Mouse (Mus musculus): Measurements from ENCODE around the gene Cldn11. TPM values are rescaled to one million over a fixed set of nuclear protein-coding genes. Genes with fewer than 3 reads are reported as not detected.
A peak's percentile ranks its signal among the peaks of the same experiment; 100 is the strongest.
"Not testable (repeated sequence)": the region's sequence is repeated elsewhere in the genome, so short reads cannot be mapped to it uniquely, and the experiment has no call there.

Gene Cldn11
- polyA plus RNA-seq, 1 experiment, result 0.80 TPM

DNA sequence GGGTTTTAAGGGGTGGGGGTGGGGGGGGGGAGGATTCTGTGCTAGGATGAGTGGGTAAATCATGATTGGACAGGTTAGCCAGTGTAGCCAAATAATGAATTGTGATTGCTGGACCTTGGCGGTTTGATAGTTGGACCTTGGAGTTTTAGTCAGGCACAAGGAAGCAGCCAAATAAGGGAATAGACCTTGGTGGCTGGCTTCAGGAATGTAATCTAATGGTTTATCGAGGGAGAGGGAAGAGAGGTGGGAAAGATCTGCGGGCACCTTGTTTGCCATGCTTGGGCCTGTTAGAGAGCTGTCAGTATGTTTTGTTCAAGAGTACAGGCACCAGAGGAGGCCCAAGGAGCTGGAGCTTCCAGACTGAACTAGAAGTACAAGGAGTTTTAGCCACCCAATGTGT, 22.9 kb upstream of the Cldn11 start:
- WGBS, result 87% methylated on average over 3 of the region's 3 CpGs

GRCm38 (mm10) chr3:31129766-31130165, 20.0 kb upstream of the Cldn11 start:
- TF ChIP-seq CTCF (IDR thresholded peaks at IDR 0.05; ENCODE audit: control insufficient read depth, insufficient read depth, low read length), result no peak
- no peak for TF ChIP-seq POLR2A (IDR thresholded peaks at IDR 0.05; ENCODE audit: borderline replicate concordance, control insufficient read depth, low read depth, low read length)
- Histone ChIP-seq H3K27ac (ENCODE audit: control insufficient read depth, insufficient read depth, low read depth, low read length, poor library complexity) (no peak overlapping the region), H3K4me3 (replicated peaks; ENCODE audit: control insufficient read depth, low read depth, low read length) (no peak overlapping the region), H3K4me1 (ENCODE audit: control insufficient read depth, insufficient read depth, low read length) (no peaks in the 10 kb centered on the region; the same call in 1 of the 2 replicates)
- WGBS, result 54% methylated on average over 4 of the region's 4 CpGs

More for the DNA sequence above, 22.9 kb upstream of the Cldn11 start:
- Histone ChIP-seq H3K27ac (ENCODE audit: control insufficient read depth, insufficient read depth, low read depth, low read length, poor library complexity) (no peak overlapping the region), H3K4me1 (ENCODE audit: control insufficient read depth, insufficient read depth, low read length) (no peaks in the 10 kb centered on the region), H3K4me3 (replicated peaks; ENCODE audit: control insufficient read depth, low read depth, low read length) (no peak overlapping the region)
- no peak for TF ChIP-seq CTCF (IDR thresholded peaks at IDR 0.05; ENCODE audit: control insufficient read depth, insufficient read depth, low read length)
- TF ChIP-seq POLR2A (IDR thresholded peaks at IDR 0.05; ENCODE audit: borderline replicate concordance, control insufficient read depth, low read depth, low read length), result no peak

DNA sequence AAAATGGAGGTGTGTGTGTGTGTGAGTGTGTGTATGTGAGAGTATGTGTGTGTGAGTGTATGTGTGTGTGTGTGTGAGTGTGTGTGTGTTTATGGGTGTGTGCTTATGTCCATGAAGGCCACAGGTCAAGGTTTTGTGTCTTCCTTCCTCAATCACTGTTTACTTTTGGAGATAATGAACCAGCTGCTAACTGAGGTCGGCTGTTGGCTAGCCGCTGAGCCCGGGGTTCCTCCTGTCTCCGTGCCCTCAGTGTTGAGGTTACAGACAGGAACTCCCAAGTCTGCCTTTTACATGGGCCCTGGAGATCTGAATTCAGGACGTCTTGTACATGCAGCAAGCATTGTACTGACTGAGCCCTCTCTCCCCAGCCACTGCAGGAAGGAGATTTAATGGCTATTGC, 16.1 kb upstream of the Cldn11 start:
- TF ChIP-seq CTCF (IDR thresholded peaks at IDR 0.05; ENCODE audit: control insufficient read depth, insufficient read depth, low read length) (no peak), POLR2A (IDR thresholded peaks at IDR 0.05; ENCODE audit: borderline replicate concordance, control insufficient read depth, low read depth, low read length) (no peak)
- Histone ChIP-seq H3K4me3 (replicated peaks; ENCODE audit: control insufficient read depth, low read depth, low read length) (no peak overlapping the region), H3K27ac (ENCODE audit: control insufficient read depth, insufficient read depth, low read depth, low read length, poor library complexity) (no peak overlapping the region), H3K4me1 (ENCODE audit: control insufficient read depth, insufficient read depth, low read length) (no peaks in the 10 kb centered on the region; the same call in 1 of the 2 replicates)
- WGBS, result 3% methylated on average over 5 of the region's 5 CpGs

DNA sequence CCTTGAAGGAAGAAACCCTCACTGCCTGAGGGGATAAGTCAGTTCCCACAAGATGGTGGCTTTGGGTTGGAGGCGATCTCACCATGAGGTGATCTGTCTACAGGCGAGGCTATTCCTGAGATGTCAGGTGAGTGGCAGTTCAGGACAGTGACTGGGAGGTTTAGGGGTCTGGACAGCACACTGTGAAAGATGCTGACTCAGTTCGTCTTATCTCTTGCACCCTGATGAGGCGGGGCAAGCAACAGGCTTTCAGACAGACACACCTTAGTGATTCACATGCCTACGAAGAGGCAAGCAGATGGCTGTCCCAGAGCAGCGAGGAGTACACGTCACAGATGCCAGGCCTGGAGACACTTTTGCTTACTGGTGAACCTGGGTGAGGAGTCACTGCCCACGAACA, 15.5 kb upstream of the Cldn11 start:
- no peak overlapping the region for H3K4me3 ChIP-seq (replicated peaks; ENCODE audit: control insufficient read depth, low read depth, low read length)
- 66% methylated on average over 8 of the region's 8 CpGs for WGBS

GRCm38 (mm10) chr3:31134696-31135095, 15.0 kb upstream of the Cldn11 start:
- WGBS, result 43% methylated on average over 7 of the region's 7 CpGs

More for the DNA sequence above, 15.5 kb upstream of the Cldn11 start:
- no peaks in the 10 kb centered on the region; the same call in 1 of the 2 replicates for H3K4me1 ChIP-seq (ENCODE audit: control insufficient read depth, insufficient read depth, low read length)
- H3K27ac ChIP-seq (ENCODE audit: control insufficient read depth, insufficient read depth, low read depth, low read length, poor library complexity), result no peak overlapping the region
- TF ChIP-seq CTCF (IDR thresholded peaks at IDR 0.05; ENCODE audit: control insufficient read depth, insufficient read depth, low read length), result no peak
- no peak for TF ChIP-seq POLR2A (IDR thresholded peaks at IDR 0.05; ENCODE audit: borderline replicate concordance, control insufficient read depth, low read depth, low read length)

DNA sequence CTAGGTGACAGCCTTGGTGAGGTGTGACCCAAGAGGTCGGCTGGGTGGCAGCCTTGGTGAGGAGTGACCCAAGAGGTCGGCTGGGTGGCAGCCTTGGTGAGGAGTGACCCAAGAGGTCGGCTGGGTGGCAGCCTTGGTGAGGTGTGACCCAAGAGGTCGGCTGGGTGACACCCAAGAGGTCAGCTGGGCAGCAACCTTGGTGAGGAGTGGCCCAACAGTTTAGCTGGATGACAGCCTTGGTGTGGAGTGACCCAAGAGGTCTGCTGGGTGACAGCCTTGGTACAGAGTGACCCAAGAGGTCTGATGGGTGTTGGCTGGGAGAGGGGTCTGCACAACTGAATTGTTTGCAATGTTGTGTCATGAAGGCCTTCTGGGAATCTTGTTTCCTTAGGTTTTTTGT, 13.1 kb upstream of the Cldn11 start:
- H3K4me3 ChIP-seq (replicated peaks; ENCODE audit: control insufficient read depth, low read depth, low read length); H3K4me1 ChIP-seq (ENCODE audit: control insufficient read depth, insufficient read depth, low read length); H3K27ac ChIP-seq (ENCODE audit: control insufficient read depth, insufficient read depth, low read depth, low read length, poor library complexity): not testable (repeated sequence)
- 64% methylated on average over 4 of the region's 4 CpGs for WGBS

More at GRCm38 (mm10) chr3:31134696-31135095, 15.0 kb upstream of the Cldn11 start:
- H3K4me3 ChIP-seq (replicated peaks; ENCODE audit: control insufficient read depth, low read depth, low read length), result no peak overlapping the region
- H3K4me1 ChIP-seq (ENCODE audit: control insufficient read depth, insufficient read depth, low read length), result no peaks in the 10 kb centered on the region; the same call in 1 of the 2 replicates
- H3K27ac ChIP-seq (ENCODE audit: control insufficient read depth, insufficient read depth, low read depth, low read length, poor library complexity), result no peak overlapping the region
- TF ChIP-seq POLR2A (IDR thresholded peaks at IDR 0.05; ENCODE audit: borderline replicate concordance, control insufficient read depth, low read depth, low read length) (no peak), CTCF (IDR thresholded peaks at IDR 0.05; ENCODE audit: control insufficient read depth, insufficient read depth, low read length) (no peak)

DNA sequence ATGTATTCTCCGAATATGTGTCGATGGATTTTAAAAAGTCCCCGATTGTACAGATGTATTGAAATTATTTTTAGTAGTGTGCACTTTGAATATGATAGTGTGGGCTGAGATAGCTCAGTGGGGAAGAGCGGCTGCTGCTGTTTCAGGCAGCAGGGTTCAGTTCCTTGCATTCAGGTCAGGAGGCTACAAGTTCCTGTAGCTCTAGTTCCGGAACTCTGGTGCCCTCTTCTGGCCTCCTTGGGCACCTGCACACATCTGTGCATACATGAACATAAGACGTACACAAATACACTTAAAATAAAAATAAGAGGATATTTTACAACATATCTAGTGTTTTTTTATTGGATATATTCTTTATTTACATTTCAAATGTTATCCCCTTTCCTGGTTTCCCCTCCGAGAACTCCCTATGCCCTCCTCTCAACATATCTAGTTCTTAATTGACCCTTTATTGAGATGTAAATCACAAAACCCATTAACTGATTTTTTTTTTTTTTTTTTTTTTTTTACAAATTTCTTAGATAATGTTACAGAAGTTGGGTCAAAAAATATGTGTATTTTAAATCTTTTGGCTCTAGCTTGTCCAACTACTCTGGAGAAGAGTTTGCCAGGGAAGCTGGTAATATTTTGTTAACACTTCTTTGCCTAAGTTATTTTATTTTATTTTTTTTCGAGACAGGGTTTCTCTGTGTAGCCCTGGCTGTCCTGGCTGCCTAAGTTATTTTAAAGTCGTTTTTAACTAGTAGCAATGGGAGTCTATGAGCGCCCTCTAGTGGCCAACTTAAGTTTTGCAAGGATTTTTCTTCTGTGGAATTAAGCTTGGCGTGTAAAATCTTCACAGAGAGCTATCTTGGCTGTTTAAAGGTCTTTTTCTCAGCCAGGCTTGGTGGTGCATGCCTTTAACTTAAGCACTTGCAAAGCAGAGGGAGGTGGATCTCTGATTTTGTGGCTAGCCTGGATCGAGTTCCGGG, 11.0 kb upstream of the Cldn11 start:
- no peak for TF ChIP-seq POLR2A (IDR thresholded peaks at IDR 0.05; ENCODE audit: borderline replicate concordance, control insufficient read depth, low read depth, low read length)
- TF ChIP-seq CTCF (IDR thresholded peaks at IDR 0.05; ENCODE audit: control insufficient read depth, insufficient read depth, low read length), result peak; percentile 69
- H3K4me3 ChIP-seq (replicated peaks; ENCODE audit: control insufficient read depth, low read depth, low read length), result no peak overlapping the region
- 53% methylated on average over 13 of the region's 13 CpGs for WGBS
- no peaks in the 10 kb centered on the region; the same call in 1 of the 2 replicates for H3K4me1 ChIP-seq (ENCODE audit: control insufficient read depth, insufficient read depth, low read length)
- no peak overlapping the region for H3K27ac ChIP-seq (ENCODE audit: control insufficient read depth, insufficient read depth, low read depth, low read length, poor library complexity)

- H3K27ac ChIP-seq (ENCODE audit: control insufficient read depth, insufficient read depth, low read depth, low read length, poor library complexity), result no peak overlapping the region
- H3K4me3 ChIP-seq (replicated peaks; ENCODE audit: control insufficient read depth, low read depth, low read length), result no peak overlapping the region
- WGBS, result 83% methylated on average over 4 of the region's 4 CpGs
- TF ChIP-seq POLR2A (IDR thresholded peaks at IDR 0.05; ENCODE audit: borderline replicate concordance, control insufficient read depth, low read depth, low read length) (no peak), CTCF (IDR thresholded peaks at IDR 0.05; ENCODE audit: control insufficient read depth, insufficient read depth, low read length) (no peak)
- H3K4me1 ChIP-seq (ENCODE audit: control insufficient read depth, insufficient read depth, low read length), result no peaks in the 10 kb centered on the region; the same call in 1 of the 2 replicates
These were observed 8.1 kb upstream of the Cldn11 start for GRCm38 (mm10) chr3:31141621-31142020.

DNA sequence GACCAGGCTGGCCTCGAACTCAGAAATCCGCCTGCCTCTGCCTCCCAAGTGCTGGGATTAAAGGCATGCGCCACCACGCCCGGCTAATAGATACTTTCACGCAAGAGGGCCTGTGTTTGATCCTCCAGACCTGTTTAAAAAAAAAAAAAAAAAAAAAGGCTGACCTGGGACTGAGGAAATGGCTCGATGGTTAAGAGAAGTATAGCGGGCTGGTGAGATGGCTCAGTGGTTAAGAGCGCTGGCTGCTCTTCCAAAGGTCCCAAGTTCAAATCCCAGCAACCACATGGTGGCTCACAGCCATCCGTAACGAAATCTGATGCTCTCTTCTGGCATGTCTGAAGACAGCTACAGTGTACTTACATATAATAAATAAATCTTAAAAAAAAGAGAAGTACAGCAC, 4.5 kb upstream of the Cldn11 start:
- H3K27ac ChIP-seq (ENCODE audit: control insufficient read depth, insufficient read depth, low read depth, low read length, poor library complexity); H3K4me3 ChIP-seq (replicated peaks; ENCODE audit: control insufficient read depth, low read depth, low read length); H3K4me1 ChIP-seq (ENCODE audit: control insufficient read depth, insufficient read depth, low read length): not testable (repeated sequence)
- WGBS, result 70% methylated on average over 11 of the region's 11 CpGs
